Mouse (Mus musculus) MEL-GATA-1-ER (cell line): Measurements from ENCODE around the gene Unc5c.
A peak's percentile ranks its signal among the peaks of the same experiment; 100 is the strongest.

Source experiments
- DNase-seq: peaks from one replicate; pipeline ENCODE4 v3.0.0-alpha.2; 2012; ENCODE audit warnings: low read depth; ENCODE audit errors: extremely low read depth

Unc5c gene

DNA sequence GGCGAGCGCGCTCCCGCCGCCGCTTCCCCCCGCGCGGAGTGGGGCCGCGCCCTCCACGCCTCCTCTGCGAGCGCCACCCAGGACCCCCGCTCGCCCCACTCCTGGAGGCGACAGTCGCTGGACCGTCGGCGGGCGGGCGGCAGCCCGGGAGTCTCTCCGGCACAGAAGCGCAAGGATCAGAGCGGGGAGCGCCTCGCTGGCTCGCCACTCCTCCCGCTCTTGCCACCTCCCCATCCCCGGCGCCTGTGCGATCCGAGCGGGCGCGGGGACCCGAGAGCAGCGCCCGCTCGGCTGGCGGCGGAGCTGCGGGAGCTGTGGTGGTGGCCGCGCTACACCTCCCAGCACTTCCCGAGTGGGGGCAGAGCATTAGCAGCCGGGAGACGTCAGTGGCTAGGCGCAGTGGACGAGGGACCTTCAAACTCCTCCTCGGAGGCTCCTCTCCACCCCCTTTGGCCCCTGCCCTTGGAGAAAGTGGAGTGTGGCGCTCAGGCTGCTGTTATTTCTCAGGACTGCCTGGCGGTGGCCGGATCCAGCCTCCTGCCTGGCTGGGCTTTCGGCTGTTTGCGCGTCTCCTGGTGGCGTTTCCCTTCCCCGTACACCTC is at the start of gene Unc5c:
Gene Unc5c, plus strand, starts transcription at position 113 of the 602 bp plus-strand sequence.
- no peak for DNase-seq

GRCm38 (mm10) chr3:141457475-141457874 is 7.5 kb upstream of the Unc5c start:
- no peak for DNase-seq

DNA sequence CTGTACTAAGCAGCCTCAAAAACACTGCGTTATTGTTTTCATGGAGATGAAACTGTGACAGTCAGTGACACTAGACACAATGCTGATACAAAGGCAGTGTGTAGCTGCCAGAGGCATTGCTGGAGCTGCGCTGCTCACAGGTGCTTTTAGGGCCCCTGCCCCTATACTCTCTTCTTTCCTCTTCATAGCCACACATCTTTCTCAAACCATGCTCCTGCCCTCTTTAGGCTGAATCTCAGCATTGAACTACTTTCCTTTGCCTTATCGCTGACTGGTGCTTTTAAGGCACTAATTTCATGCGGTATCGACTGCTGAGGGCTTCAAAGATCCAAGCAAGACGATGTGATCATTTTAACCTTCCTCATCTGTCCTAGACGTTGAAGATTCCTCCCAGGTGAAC is 2.5 kb upstream of the Unc5c start:
- DNase-seq, result no peak

- no peak for DNase-seq
Observed at GRCm38 (mm10) chr3:141464691-141465103, 319 bp upstream of the Unc5c start.

DNA sequence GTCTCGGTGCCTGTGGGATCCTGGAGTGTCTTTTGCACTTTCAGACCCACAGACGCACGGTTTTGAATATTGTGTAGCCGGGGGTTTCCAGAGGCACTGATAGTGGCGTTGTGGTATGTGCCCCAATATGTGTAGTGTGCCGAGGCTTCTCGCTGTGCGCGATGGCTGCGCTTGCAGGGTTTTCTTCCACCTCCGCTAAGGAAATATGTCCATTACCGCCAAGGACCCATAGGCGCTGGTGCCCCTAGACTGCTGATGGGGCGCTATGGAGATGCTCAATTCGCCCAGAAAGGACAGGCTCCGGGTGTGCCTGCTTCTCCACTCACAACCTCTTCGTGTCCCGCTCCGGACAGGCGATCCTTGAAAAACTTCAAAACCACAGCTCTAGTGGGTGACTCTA is 1.0 kb downstream of the Unc5c start:
- no peak for DNase-seq

GRCm38 (mm10) chr3:141466727-141467335 is 1.8 kb downstream of the Unc5c start:
- no peak for DNase-seq

GRCm38 (mm10) chr3:141469338-141469737 is 4.3 kb downstream of the Unc5c start:
- no peak for DNase-seq

DNA sequence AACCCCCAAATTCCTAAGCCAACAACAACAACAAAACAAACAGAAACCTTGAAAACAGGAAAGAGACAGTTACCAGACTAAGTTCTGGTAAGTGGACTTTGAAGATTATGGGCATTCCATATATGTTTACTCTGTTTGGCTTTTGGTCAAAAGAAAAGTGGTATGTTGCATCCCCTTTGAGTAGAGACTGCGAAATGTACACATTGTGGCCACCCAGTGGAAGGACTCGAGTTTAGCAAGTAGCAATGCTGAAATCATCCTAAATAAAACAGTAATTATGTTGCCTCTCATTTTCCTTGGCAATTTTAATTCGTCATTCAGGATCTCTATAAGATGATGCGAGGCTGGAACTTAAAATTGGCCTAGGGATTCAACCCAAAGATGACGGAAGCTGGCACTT is 8.2 kb downstream of the Unc5c start:
- DNase-seq, result no peak

GRCm38 (mm10) chr3:141475389-141475788 is 10.4 kb downstream of the Unc5c start:
- no peak for DNase-seq

DNA sequence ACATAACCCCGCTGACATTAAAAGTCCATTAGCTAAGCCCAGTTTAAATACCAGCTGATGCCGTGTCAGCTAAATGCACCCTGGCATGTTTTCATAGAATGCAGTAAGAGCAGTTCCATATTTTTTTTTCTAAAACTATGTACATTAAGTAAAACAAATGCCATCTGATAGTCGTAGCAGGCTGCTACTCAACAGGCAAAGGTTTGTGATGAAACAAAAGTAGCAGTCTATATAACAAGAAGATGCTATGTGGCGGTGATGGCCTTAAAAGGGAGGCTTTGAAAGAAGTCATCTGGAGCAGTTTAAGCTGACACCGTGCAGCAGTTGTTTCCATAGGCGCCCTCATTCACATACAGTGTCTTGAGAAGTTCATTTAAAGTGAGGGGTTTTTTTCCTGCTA is 10.9 kb downstream of the Unc5c start:
- DNase-seq, result no peak

GRCm38 (mm10) chr3:141476670-141477069 is 11.7 kb downstream of the Unc5c start:
- no peak for DNase-seq

GRCm38 (mm10) chr3:141482465-141482864 is 17.4 kb downstream of the Unc5c start:
- DNase-seq, result no peak

DNA sequence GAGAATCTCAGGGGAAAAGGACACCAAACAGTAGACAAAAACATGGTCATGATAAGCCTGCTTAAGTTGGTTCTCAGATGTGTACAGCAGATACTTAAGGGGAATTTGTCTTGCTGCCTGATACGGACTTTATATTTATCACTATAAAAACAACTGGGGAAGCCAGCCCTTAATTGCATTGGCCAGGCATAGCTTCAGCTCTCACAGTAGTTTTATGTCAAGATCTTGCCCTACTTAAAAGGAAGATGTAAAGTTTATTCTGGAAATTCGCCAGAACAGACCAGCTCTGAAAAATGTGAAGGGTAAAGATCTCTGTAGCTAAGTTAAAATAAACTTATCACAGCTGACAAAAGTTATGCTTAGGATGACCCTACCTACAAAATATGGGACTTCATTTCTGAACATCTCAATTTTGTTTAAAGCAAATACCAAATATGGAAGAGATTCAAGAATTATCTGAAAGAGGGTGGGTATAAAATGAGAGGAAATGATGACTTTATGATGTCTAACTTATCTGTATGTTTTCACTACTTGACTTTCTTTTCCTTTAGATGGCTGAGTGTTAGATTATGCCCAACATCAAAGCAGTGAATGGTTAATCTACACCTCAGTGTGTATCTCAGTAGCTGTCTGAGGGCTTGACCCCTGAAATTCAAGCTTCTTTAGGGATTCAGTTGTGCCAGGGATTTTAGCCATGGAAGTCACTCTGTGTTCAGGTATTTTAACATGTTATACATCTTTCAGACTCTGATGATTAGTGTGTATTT is 18.8 kb downstream of the Unc5c start:
- no peak for DNase-seq

DNA sequence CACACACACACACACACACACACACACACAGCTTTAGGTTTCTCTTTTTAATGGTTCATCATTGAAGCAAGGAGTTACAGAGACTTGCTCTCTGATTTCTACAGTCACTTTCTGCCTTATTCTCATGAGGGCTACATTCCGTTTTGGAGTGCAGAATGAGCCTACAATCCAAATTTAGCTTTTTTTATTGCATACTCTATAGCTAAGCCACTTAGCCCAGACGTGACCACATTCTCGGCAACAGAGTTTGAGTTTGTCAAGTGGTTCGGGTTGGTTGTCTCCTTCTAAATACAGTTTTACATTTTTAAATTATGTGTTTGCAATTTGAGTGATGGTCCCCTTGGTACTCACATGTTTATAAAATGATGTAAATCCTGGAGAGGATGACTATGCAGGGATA is 20.2 kb downstream of the Unc5c start:
- DNase-seq, result no peak

DNA sequence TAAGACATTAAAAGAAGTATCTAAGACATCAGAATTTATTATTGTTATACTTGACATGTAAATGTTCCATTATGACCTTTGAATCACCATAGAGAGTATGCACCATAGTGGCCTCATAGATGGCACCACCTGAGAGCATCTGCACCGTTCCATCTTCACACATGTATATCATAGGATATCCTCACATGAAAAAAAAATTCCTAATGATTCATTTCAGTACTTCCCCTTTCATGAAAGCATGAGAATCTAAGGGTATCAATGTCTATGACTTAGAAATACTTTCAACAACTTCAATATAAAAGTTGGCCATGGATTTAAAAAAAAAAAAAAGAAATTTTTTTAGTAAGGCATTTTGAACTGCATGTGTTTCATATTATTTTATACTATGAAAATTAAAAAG is 25.6 kb downstream of the Unc5c start:
- no peak for DNase-seq

GRCm38 (mm10) chr3:141491272-141491950 is 26.4 kb downstream of the Unc5c start:
- no peak for DNase-seq

- no peak for DNase-seq
Observed at GRCm38 (mm10) chr3:141491951-141492310, 26.9 kb downstream of the Unc5c start.

- no peak for DNase-seq
Observed at GRCm38 (mm10) chr3:141493000-141493399, 28.0 kb downstream of the Unc5c start.

- no peak for DNase-seq
Observed at GRCm38 (mm10) chr3:141498348-141499056, 33.5 kb downstream of the Unc5c start.

DNA sequence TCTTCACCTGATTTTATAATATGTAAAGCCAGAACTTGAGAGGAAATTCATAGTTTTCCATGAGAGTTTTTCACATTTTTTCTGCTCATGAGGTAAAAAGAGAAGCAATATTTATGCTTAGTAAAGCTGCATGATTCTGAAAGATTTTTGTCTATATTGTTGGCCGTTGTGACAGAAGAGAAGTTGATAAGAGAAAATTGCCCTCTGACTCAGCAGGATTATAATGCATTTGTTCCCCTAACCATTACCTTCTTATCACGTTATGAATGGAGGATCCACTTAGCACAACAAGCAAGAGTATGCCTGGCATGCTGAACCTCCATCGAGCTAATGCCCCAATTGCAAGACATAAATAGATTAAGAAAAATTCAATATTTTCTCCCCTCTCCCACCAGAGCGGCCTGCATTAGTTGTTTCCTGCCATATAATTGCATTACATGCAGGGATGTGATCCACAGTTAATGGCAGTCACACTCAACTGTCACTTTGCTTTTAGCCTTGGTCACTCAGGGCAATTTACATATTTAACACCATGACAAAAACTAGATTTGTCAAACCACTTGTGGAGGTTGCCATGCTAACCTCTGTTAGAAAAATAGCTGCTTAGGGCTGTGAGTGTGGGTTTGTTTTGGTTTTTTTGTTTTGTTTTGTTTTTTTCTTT is 37.0 kb downstream of the Unc5c start:
- peak; percentile 17 for DNase-seq

- no peak for DNase-seq
Observed at GRCm38 (mm10) chr3:141503331-141503730, 38.3 kb downstream of the Unc5c start.
